Mouse (Mus musculus) liver, adult 2 months (tissue): ENCODE data around the gene Hdgfl1.

Experiments
- CTCF ChIP-seq: fragments of 200-500 bp; IDR thresholded peaks from 2 replicates; pipeline ENCODE4 v1.5.1; 2011; ENCODE audit warnings: low read depth, low read length, control low read depth
- POLR2A ChIP-seq: fragments of 200-500 bp; IDR thresholded peaks from 2 replicates; pipeline ENCODE4 v1.6.1; 2011; ENCODE audit warnings: low read length, control low read depth; ENCODE audit not compliant: insufficient read depth; ENCODE audit errors: extremely low read depth

GRCm38 (mm10) chr13:26719146-26719715 lies 50.7 kb downstream of the Hdgfl1 start:
- TF ChIP-seq CTCF (no peak), POLR2A (no peak)
